Mouse (Mus musculus): Measurements from ENCODE around the gene Arhgap29. TPM values are rescaled to one million over a fixed set of nuclear protein-coding genes. Genes with fewer than 3 reads are reported as not detected.

Arhgap29 gene
- polyA plus RNA-seq, 1 experiment from 2014 or later = 10.3 TPM

DNA sequence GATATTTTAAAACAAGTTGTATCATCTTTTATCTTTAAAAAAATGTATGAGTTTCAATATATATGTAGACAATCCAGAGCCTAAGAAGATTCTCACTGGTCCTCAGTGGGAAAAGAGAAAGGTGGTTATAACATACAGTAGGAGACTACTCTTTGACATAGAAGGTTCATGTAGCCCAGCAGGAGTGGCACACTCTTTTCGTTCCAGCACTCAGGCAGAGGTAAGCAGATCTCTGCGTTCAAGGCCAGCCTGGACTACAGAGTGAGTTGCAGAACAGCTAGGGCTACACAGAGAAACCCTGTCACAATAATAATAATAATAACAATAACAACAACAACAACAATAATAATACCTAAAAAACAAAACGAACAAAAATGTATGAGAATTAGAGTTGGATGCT lies 23.0 kb downstream of the Arhgap29 start:
- WGBS = 89% methylated on average over 3 of the region's 3 CpGs
- Histone ChIP-seq H3K27me3 (replicated peaks; ENCODE audit: control insufficient read depth, insufficient read depth, low read length) (no peaks in the 10 kb centered on the region), H3K4me1 (replicated peaks; ENCODE audit: control insufficient read depth, insufficient read depth, low read length) (0 out of 2 replicates have a peak, but pooled peaks cover 4% of the 10 kb centered on the region), H3K4me3 (ENCODE audit: low read depth, low read length) (no peak overlapping the region), H3K9me3 (ENCODE audit: control insufficient read depth) (no peaks in the 10 kb centered on the region), H3K36me3 (ENCODE audit: control insufficient read depth, insufficient read depth) (no peaks in the 10 kb centered on the region), H3K4me2 (replicated peaks; ENCODE audit: low read depth) (no peak overlapping the region), H3K27ac (ENCODE audit: low read depth, low read length) (no peak overlapping the region), H3K9ac (ENCODE audit: low read depth, low read length) (no peak overlapping the region)
- no peak for TF ChIP-seq CTCF (IDR thresholded peaks at IDR 0.05; ENCODE audit: low read depth)
- ATAC-seq = no peak

DNA sequence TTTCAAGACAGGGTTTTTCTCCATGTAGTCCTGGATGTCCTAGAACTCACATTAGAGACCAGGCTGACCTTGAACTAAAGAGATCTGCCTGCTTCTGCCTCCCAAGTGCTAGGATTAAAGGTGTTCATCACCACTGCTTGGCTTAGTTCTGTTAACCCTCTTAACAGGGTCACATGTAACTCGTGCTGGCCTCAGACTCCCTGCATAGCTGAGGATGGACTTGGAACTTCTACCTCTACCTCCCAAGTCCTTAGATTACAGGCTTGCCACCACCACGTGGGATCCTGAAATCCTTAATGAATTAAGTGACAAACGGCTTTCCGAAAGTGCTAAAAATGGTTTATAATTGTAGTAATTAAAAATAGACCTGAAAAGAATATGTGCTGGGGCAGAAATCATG lies 29.0 kb downstream of the Arhgap29 start:
- no peak overlapping the region for H3K27ac ChIP-seq (ENCODE audit: low read depth, low read length)
- H3K36me3 ChIP-seq (ENCODE audit: control insufficient read depth, insufficient read depth) = no peaks in the 10 kb centered on the region
- H3K9ac ChIP-seq (ENCODE audit: low read depth, low read length) = no peak overlapping the region
- H3K4me1 ChIP-seq (replicated peaks; ENCODE audit: control insufficient read depth, insufficient read depth, low read length) = no peaks in the 10 kb centered on the region
- 75% methylated on average over 4 of the region's 4 CpGs for WGBS
- ATAC-seq = no peak
- H3K27me3 ChIP-seq (replicated peaks; ENCODE audit: control insufficient read depth, insufficient read depth, low read length) = no peaks in the 10 kb centered on the region
- H3K4me3 ChIP-seq (ENCODE audit: low read depth, low read length) = no peak overlapping the region
- H3K9me3 ChIP-seq (ENCODE audit: control insufficient read depth) = no peaks in the 10 kb centered on the region
- no peak for TF ChIP-seq CTCF (IDR thresholded peaks at IDR 0.05; ENCODE audit: low read depth)
- no peak overlapping the region for H3K4me2 ChIP-seq (replicated peaks; ENCODE audit: low read depth)

DNA sequence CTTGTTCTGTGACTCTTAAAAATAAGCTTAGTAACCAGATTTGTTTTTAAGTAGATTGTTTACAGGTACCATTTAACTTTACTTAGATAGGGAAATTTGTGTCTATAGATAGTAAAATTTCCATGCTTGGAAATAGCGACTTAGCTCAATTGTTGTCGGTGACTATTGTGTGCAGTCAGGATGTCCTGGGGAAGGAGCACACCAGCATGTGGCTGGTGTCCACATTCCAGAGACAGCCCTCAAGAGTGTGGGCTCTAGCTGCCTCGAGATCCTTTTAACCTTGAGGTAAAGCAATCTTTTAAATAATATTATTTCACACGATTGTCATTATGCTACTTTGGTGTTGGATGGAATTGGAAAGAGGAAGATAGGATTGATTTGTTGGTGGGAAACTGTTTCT lies 30.1 kb downstream of the Arhgap29 start:
- no peak overlapping the region for H3K4me3 ChIP-seq (ENCODE audit: low read depth, low read length)
- H3K27ac ChIP-seq (ENCODE audit: low read depth, low read length) = no peak overlapping the region
- H3K4me2 ChIP-seq (replicated peaks; ENCODE audit: low read depth) = no peak overlapping the region
- no peaks in the 10 kb centered on the region for H3K27me3 ChIP-seq (replicated peaks; ENCODE audit: control insufficient read depth, insufficient read depth, low read length)
- no peak for ATAC-seq
- no peak for TF ChIP-seq CTCF (IDR thresholded peaks at IDR 0.05; ENCODE audit: low read depth)
- no peaks in the 10 kb centered on the region for H3K9me3 ChIP-seq (ENCODE audit: control insufficient read depth)
- WGBS = 68% methylated on average over 4 of the region's 4 CpGs
- H3K9ac ChIP-seq (ENCODE audit: low read depth, low read length) = no peak overlapping the region
- H3K4me1 ChIP-seq (replicated peaks; ENCODE audit: control insufficient read depth, insufficient read depth, low read length) = no peaks in the 10 kb centered on the region
- no peaks in the 10 kb centered on the region for H3K36me3 ChIP-seq (ENCODE audit: control insufficient read depth, insufficient read depth)

DNA sequence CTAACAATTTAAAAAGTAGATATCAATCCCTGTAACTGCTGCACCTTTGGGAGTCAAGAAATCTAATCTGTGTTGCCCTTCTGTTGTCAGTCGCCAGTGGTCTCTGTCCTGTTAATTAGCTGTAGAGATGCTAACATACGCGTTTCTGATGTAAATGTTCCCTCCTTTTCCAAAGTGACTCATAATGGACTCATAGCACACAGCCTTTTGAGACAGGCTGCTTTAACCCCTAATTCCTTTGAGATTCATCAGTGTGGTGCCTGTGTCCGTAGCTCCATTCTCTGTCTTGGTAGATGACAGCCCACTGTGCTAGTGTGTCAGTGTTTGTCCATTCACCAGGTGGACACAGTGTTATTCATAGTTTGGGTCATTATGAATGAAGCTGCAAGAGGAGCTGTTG lies 42.8 kb downstream of the Arhgap29 start:
- no peak overlapping the region for H3K4me3 ChIP-seq (ENCODE audit: low read depth, low read length)
- H3K27me3 ChIP-seq (replicated peaks; ENCODE audit: control insufficient read depth, insufficient read depth, low read length) = no peaks in the 10 kb centered on the region
- no peaks in the 10 kb centered on the region for H3K4me1 ChIP-seq (replicated peaks; ENCODE audit: control insufficient read depth, insufficient read depth, low read length)
- ATAC-seq = no peak
- no peak overlapping the region for H3K9ac ChIP-seq (ENCODE audit: low read depth, low read length)
- H3K36me3 ChIP-seq (ENCODE audit: control insufficient read depth, insufficient read depth) = peaks cover 34% of the 10 kb centered on the region
- TF ChIP-seq CTCF (IDR thresholded peaks at IDR 0.05; ENCODE audit: low read depth) = no peak
- 92% methylated on average over 4 of the region's 4 CpGs for WGBS
- H3K9me3 ChIP-seq (ENCODE audit: control insufficient read depth) = no peaks in the 10 kb centered on the region
- no peak overlapping the region for H3K27ac ChIP-seq (ENCODE audit: low read depth, low read length)
- H3K4me2 ChIP-seq (replicated peaks; ENCODE audit: low read depth) = no peak overlapping the region

DNA sequence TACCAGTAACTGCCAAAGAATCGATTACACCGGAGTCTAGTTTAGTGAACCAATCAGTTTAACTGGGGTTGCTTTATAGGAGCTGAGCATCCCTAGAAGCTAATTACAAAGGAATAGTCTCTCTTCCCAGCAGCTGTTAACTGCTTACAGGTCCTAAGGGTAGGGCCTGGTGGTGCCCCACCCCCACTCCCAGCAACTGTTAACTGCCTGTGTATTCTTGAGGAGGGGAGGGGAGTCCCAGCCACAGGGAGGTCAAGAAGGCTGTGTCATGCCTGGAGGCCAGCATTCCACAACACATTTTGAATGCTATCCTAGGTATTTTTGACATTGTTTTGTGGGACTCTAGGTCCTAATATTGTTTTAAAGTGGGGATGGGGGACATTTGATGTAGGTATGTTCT lies 47.6 kb downstream of the Arhgap29 start:
- Histone ChIP-seq H3K27me3 (replicated peaks; ENCODE audit: control insufficient read depth, insufficient read depth, low read length) (no peaks in the 10 kb centered on the region), H3K4me3 (ENCODE audit: low read depth, low read length) (no peak overlapping the region), H3K36me3 (ENCODE audit: control insufficient read depth, insufficient read depth) (peaks cover 11% of the 10 kb centered on the region), H3K9me3 (ENCODE audit: control insufficient read depth) (no peaks in the 10 kb centered on the region), H3K9ac (ENCODE audit: low read depth, low read length) (no peak overlapping the region), H3K27ac (ENCODE audit: low read depth, low read length) (no peak overlapping the region), H3K4me1 (replicated peaks; ENCODE audit: control insufficient read depth, insufficient read depth, low read length) (no peaks in the 10 kb centered on the region), H3K4me2 (replicated peaks; ENCODE audit: low read depth) (no peak overlapping the region)
- TF ChIP-seq CTCF (IDR thresholded peaks at IDR 0.05; ENCODE audit: low read depth) = no peak
- no peak for ATAC-seq
- WGBS = 85% methylated on average over 2 of the region's 2 CpGs

DNA sequence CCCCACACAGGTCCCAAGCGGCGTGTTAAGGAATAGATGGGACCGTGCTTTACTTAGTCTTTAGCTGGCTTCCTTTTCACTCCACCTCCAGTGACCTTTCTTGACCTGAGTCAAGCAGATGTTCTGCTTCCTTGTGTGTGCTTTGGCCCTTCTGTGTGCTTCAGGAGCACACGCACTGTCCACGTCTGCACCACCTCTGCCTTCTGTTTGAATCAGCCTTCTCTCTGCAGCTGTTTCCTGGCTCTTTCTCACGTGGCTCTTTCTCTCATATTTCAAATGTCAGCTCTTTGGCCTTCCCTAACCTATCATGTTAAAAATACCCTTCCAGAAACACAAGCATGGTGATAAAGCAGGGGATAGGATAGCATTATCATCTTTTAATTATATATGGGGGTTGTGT lies 49.2 kb downstream of the Arhgap29 start:
- WGBS = 66% methylated on average over 6 of the region's 6 CpGs
- H3K4me1 ChIP-seq (replicated peaks; ENCODE audit: control insufficient read depth, insufficient read depth, low read length) = no peaks in the 10 kb centered on the region
- H3K27me3 ChIP-seq (replicated peaks; ENCODE audit: control insufficient read depth, insufficient read depth, low read length) = no peaks in the 10 kb centered on the region
- H3K9me3 ChIP-seq (ENCODE audit: control insufficient read depth) = no peaks in the 10 kb centered on the region
- no peak for TF ChIP-seq CTCF (IDR thresholded peaks at IDR 0.05; ENCODE audit: low read depth)
- H3K4me2 ChIP-seq (replicated peaks; ENCODE audit: low read depth) = no peak overlapping the region
- no peak for ATAC-seq
- H3K27ac ChIP-seq (ENCODE audit: low read depth, low read length) = no peak overlapping the region
- H3K36me3 ChIP-seq (ENCODE audit: control insufficient read depth, insufficient read depth) = peaks cover 11% of the 10 kb centered on the region
- no peak overlapping the region for H3K9ac ChIP-seq (ENCODE audit: low read depth, low read length)
- H3K4me3 ChIP-seq (ENCODE audit: low read depth, low read length) = no peak overlapping the region

DNA sequence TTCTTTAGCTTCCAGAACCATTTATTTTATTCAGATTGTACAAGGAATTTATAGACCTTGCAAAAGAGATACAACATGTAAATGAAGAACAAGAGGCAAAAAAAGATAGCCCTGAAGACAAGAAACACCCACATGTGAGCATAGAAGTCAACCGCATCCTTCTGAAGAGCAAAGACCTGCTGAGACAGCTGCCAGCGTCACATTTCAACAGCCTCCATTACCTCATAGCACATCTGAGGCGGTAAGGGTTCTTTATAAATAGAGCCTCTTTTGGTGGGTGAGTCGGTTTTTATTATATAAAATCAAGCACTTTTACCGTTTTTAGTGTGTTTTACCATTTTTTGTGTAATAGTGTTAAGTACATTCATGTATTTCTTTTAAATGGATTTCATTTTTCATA lies 57.5 kb downstream of the Arhgap29 start:
- no peak for TF ChIP-seq CTCF (IDR thresholded peaks at IDR 0.05; ENCODE audit: low read depth)
- Histone ChIP-seq H3K36me3 (ENCODE audit: control insufficient read depth, insufficient read depth) (peaks cover 36% of the 10 kb centered on the region), H3K27me3 (replicated peaks; ENCODE audit: control insufficient read depth, insufficient read depth, low read length) (no peaks in the 10 kb centered on the region), H3K27ac (ENCODE audit: low read depth, low read length) (no peak overlapping the region), H3K4me2 (replicated peaks; ENCODE audit: low read depth) (no peak overlapping the region), H3K9me3 (ENCODE audit: control insufficient read depth) (no peaks in the 10 kb centered on the region), H3K4me3 (ENCODE audit: low read depth, low read length) (no peak overlapping the region), H3K9ac (ENCODE audit: low read depth, low read length) (no peak overlapping the region), H3K4me1 (replicated peaks; ENCODE audit: control insufficient read depth, insufficient read depth, low read length) (no peaks in the 10 kb centered on the region)
- ATAC-seq = no peak
- 91% methylated on average over 5 of the region's 5 CpGs for WGBS
